Mouse (Mus musculus) megakaryocyte-erythroid progenitor cell, adult 5-6 weeks (primary cell): ENCODE data around the gene Selenoi. TPM values are rescaled to one million over a fixed set of nuclear protein-coding genes. Genes with fewer than 3 reads are reported as not detected.
"Not testable (repeated sequence)": the region's sequence is repeated elsewhere in the genome, so short reads cannot be mapped to it uniquely, and the experiment has no call there.

Experiments used
- ATAC-seq: replicated peaks from 2 replicates; pipeline ENCODE4 v1.8.0; 2016; ENCODE audit warnings: mild to moderate bottlenecking, inconsistent platforms; ENCODE audit not compliant: severe bottlenecking, poor library complexity, low FRiP score, low TSS enrichment
- total RNA-seq, 2 experiments: library from RNA; stranded (forward) in 1 of 2; stranded (reverse) in 1 of 2; fragments of 200-1000, 215-1000 nt in 1 of 2; fragments of >200 nt in 1 of 2; fragmentation: Nextera tagmentation in 1 of 2; gene quantifications; 2 replicates each; pipeline ENCODE4 v1.2.3; 2014 to 2017

The Selenoi gene
- 34.1 and 40.5 TPM in 2 replicates for total RNA-seq (2014; fragmentation: Nextera tagmentation)
- 90.2 and 120 TPM in 2 replicates for total RNA-seq (2017)

DNA sequence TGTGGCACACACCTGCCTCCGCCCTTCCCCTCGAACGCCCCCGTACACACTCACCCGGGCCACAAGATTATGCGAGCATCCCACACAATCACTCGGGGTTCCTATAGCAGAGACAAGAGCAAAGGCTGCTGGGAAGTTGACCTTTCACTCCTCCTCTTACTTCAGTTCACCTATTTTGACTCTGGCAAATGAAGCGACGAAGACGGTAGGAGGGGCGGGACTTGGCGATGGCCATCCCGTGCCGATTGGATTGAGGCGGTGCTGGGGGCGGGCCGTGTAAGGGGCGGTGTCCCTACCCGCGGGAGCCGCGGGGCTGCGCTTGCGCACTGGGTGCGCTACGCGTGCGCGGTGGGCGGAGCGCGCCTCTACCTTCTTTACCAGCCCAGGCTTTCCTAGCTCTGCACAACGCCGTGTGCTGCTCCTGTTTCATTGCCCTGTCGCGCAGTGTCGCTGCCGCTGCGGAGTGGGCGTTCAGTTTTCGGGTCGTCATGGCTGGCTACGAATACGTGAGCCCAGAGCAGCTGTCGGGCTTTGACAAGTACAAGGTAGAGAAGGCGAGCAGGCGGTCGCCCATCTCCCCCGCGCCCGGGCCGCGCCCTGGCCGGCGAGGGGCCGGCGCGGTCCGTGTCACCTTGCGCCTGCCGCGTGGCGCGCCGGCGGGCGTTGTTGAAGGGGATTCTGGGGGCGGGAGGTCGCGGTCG lies at the start of gene Selenoi:
TSS of gene Selenoi (plus strand) at position 311 of the 701 bp plus-strand sequence.
- ATAC-seq = peak; percentile 98

DNA sequence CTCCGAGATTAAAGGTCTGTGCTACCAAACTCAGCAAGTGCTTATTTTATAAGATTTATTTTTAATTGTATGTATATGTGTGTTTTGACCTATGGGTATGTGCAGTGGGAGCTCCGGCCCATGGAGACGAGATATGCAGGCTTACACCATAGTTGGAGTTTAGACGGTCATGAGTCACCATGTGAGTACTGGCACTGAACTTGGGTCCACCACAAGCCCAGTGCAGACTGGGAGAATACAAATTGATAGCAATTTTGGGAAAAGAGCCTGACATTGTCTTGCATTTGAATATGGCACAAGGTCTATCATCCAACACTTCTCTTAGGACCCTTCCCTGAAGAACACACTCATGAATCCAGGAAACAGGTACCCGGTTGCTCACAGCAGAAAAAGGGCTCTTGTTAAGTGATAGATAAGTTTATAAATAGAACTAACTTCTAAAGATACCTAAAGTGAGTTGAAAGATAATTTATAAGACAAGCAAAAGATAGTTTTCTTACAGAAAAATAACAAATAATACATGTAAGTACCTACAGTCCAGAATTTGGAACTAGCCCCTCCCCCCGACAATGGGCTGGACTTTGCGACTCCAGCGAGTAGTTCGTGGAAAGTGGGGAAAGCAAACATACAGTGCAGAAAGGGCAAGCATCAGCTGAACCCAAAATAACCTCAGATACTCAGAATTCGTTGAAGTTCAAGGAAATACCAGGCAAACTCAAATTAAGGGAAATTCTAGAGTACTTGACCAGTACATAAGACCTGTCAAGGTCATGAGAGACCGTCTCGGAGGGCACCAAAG lies 44.5 kb upstream of the Selenoi start:
- no peak for ATAC-seq

DNA sequence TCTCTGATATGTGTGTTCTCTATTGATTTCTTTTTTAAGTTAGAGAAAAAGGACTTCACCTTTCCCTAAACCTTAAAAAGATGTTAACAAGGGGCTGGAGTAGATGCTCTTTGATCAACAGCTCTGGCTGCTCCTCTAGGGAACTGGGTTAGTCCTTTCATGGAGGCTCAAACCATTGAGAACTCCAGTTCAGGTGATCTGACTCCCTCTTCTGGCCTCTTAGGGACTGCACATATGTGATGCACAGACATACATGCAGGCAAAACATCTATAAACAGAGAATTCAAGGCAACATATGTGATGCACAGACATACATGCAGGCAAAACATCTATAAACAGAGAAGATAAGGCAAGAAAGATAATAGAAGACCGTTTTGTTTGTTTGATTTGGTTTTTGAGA lies 39.9 kb upstream of the Selenoi start:
- ATAC-seq = 0 out of 2 replicates have a peak, but pooled peaks have one; percentile 58

DNA sequence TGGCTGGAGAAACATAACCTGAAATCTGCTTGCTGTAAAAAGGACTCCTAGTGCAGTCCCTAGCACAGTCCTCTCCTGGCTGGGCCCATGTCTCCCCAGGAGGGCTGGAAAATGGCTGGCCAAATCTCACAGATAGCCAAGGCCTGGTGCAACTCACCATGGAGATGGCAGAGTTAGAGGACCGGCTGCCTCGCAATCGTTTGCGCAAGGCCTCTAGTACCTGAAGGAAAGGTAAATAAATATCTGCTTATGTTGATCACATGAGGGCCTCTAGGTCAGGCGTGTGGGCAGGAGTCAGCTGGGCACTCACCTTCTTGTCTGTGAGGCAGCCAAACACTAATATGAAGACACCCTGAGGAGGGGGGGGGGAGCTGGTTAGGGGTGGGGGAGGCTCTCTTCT lies 37.0 kb upstream of the Selenoi start:
- ATAC-seq = no peak

DNA sequence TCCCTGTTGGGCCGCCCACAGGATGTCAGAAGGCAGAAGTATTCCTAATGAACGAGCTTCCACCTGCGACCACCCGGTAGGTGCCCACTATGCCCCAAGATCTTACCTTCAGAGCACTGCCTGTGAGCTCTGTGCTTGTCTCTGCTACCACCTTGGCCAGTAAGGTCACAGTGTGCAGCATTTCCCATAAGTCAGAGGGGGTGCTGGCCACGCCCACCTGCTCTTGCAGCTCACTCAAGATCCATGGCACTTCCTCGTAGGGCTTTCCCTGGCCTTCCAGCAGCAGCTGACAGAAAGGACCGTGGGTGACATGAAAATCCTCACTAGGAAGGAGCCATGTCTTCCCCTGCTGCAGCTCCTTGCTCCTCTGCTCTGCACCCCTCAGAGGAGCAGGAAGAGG lies 34.1 kb upstream of the Selenoi start:
- ATAC-seq = peak; percentile 67

DNA sequence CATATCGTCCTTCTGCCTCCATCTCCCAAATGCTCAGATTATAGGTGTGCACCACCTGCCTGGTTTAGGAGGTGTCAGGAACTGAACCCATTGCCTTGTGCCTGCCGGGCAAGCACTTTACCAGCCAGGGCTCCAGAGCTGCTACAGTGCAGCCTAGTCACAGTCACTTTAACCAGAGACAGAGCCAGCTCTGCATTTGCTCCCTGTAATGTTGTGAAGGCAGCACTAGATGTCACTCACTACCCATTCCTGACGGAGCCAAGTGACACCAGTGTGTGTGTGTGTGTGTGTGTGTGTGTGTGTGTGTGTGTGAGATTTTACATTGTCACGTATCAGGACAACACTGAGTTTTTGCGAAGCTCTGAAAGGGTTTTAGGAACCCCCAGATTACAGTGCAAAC lies 30.9 kb upstream of the Selenoi start:
- peak; percentile 67; the same call in 1 of the 2 replicates for ATAC-seq

DNA sequence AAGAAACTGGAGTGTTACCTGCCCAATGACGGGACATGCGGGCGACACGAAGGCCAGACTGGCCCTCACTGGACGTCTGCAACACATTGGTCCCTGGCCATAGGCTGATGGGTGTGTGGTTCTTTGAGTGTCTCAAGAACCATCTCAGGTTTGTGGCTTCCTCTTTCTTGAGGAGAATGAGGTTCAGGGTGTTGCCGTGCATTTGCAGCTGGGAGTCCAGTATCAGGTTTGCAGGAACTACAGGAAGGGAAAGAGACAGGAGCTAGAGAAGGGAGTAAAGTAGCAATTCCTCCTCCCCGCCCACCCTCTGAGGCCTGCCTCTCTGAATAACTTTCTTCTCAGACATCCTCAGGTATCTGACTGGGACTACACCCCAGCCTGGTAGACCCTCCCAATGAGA lies 30.2 kb upstream of the Selenoi start:
- ATAC-seq = no peak

DNA sequence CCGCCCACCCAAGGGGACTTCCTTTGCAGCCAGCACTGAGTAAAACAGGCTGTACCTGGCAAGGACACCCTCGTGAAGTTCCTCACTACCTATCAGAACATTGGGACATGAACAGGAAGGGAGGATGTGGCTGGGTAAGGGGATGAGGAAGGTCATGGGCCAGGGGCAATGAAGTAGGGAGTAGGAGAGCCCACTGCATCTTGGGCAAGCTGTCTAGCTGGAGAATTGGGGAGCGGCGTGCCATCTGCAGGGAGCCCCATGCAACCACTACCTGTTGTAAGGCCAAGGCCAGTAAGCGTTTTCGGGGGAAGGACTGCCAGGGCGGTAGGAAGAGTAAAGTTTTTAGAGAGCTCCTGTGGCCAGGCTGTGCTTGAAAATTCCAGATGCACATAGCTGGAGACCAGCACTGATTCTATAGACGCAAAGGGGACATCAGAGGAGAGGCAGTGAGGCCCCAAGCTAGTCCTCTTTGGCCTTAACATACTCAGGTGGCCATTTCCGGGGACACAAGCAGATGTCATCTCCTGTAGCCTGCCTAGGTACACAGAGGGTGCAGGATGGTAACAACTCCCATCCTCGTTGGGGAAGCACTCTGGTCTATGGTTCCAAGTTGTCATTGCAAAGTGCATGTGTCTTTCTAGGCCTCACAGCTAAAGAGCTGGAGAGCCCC lies 29.0 kb upstream of the Selenoi start:
- ATAC-seq = no peak

DNA sequence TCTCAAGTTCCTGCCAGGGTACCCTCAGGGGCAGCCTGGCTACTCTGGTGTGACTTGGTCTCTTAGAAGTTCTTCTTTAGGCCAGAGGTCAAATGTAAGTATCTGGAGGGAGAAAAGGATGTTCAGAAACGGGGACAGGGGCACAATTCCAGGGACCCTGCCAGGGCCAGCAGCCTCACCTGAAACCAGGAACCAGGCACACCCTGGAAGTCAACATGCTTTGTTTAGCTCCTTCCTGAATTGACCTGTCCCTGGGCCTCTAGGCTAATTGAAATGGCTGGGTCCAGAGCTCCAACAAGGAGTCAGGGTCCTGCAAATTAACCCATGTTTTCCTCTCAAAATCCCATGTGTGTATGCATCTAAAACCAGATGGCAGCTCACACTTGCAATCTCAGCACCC lies 27.9 kb upstream of the Selenoi start:
- ATAC-seq = no peak

DNA sequence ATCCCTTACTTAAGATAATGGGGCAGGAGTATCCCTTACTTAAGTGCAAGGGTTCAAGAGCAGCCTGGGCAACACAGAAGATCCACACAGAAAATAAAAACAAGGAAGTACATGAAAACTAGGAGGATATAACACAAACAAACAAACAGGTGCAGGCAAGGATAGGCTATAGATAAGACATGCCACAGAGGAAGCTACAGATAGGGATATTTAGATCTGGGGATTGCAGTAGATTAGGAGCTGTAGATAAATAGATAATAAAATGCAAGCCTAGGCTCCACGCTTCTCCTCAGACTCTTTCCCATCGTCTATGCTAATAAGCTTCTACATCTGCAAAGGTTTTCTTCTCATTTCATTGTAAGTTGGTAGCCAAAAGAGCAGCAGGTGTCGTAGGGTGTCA lies 27.3 kb upstream of the Selenoi start:
- ATAC-seq = no peak

DNA sequence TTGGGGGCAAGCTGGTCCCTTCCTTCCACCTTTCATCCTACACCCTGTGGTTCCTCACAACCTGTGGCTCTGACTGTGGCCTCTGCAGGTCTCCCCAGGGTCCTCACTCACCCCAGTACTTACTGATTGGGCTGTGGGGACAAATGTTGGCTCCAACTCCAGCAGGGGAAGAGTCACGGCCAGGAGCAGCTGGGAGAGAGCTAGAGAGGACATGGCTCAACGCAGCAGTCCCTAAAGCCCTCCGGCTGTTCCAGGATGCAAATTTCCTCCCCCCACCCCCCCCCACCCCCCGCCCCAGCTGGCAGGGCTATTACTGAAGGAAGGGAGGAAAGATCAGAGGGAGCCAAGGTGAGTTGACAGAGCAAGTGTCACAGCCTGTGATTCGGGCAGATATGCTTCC lies 26.9 kb upstream of the Selenoi start, which contains the start of gene Adgrf3:
TSS of gene Adgrf3 (minus strand) at position 230 of the 400 bp plus-strand sequence.
- no peak for ATAC-seq

DNA sequence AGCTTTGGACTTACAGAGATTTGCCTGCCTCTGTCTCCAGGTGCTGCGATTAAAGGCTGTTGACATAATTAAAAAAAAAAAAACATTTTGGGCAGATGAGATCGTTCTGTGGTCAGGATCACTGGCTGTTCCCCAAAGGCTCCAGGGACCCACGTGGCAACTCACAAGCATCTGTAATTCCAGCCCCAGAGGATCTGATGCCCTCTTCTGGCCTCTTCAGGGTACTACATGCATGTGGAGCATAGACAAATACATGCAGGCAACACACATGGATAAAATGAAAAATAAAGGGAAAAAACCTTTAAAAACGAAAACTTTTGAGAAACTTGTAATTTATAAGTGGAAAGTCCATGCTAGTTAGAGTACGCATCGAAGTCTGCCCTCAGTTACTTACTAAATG lies 25.1 kb upstream of the Selenoi start:
- peak; percentile 72 for ATAC-seq

DNA sequence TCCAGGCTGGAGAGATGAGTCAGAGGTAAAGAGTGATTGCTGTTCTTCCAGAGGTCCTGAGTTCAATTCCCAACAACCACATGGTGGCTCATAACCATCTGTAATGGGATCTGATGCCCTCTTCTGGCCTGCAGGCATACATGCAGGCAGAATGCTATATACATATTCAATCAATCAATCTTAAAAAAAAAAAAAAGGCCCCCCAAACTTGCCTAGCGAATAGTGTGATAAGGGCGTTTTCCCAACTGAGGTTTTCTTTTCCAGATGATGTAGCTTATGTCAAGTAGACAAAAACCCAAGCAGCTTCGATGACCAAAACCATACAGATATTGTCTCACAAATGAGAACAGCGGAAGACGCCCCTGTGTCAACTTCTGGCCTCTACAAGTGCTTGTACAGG lies 21.6 kb upstream of the Selenoi start:
- not testable (repeated sequence) for ATAC-seq

DNA sequence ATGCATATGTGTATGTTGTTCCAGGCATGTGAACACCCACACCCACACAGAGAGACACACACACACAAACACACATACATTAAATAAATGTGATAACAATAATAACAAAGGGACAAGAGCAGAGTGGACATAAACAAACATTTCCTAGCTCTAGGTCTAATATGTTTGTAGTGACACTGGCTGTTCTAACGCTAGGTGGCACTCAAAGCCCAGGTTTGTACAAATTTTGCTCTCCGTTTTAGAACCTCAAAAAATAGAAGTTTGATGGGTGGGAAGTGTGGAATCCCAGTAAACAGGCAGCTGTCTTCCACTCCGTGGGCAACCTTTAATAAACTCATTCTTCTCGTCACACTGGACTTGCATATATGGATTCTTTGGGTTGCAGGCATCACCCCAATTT lies 17.5 kb upstream of the Selenoi start:
- 0 out of 2 replicates have a peak, but pooled peaks have one; percentile 50 for ATAC-seq

DNA sequence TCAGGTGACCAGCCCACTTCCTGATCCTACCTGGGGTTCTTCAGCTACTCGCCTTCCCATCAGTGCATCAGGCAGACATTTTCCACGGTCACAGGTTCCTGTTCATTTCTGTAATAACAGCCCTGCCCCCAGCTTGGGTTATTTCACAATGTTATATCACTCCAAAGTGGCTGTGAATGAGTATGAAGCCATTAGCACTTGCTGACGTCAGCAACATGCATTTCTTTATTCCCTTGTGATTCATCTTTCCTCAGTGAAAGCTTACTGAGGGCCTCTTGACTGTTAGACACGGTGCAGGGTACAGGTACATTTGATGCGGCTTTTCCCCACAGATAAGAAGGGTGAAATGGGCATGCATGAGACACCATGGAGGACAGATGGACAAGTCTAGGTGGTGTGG lies 16.4 kb upstream of the Selenoi start:
- no peak for ATAC-seq

DNA sequence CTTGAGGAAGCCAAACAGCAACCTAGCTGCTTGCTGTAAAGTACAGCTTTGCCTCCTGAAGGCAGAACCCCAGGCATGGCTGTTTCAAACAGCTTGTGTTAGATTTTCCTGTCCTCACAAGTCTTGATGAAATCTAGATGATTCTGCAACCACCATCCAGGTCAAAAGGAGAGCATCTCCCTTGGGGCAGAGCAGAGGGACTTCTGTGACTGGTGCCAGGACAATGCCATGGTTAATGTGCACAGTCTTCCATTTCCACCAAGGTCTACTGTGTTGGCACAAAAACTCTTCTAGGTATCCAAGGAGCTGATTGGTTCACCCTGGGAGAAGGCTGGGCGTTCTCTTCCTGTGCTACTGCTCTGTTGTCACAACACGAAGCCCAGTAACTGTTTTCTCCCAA lies 12.7 kb upstream of the Selenoi start:
- no peak for ATAC-seq

DNA sequence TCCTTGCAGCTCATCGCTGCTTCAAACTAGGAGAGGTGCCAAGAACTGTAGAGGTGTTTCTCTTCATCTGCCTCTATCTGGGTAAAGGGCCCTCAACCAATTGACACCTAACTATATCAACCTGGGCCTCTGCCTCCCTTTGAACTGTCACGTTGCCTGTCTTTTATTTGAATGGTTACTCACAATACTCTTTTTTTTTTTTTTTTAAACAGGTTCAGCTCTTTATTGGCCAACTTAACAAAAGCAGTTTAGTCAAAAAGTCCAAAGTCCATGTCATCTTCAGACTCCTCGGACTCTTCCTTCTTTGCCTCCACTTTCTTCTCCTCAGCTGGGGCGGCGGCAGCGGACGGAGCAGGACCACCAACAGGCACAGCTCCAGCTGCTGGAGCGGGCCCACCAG lies 11.7 kb upstream of the Selenoi start:
- ATAC-seq = no peak

DNA sequence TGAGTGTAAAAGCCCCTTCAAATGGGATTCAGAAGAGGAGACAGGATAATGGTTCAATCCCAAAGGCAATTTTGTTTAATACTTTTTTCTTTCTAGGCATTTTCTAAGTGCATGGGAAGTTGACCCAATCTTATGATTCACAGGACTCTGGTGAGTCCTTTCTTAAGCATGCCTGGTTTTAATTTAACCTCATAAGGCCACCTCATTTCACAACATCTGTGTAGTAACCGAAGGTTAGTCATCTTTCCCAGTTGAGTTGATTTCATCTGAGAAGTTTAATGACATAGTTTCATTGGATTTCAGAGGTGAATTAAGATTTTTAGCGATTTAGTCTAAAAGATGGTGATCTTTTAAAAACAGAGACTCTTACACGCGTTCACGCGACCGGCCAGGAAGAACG lies 9.7 kb upstream of the Selenoi start:
- ATAC-seq = no peak

DNA sequence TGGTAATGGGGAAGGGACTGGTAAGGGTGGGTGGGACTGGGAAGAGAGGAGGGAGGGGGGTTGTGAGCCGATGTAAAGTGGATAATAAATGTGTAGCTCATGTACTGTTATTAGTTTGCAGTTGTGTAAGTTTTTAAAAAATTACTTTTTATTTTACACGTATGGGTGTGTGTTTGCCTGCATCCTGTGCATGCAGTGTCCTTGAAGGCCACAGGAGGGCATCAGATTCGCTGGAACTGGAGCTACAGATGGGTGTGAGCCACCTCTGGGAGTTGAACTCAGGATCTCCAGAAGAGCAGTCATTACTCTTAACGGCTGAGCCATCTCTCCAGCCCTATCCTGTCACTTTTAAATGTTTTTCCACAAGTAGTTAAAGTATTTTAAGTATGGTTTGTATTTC lies 1.5 kb upstream of the Selenoi start:
- ATAC-seq = no peak

DNA sequence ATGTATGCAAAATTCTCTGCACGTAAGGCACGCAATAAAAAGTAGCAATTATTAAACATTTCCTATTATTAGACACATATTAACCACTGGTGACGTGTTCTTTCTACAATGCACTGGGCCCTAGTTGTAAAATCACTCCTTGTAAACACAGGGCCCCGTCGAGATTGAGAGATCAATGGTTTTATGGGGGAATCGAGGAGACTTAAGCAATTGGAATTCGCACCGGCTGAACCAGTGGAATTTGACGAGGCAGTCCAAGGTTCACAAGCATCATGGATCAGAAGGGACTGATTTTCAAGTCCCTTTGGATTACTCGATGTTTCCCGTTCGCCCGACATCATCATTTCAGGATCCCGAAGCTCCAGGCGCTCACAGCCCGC lies 500 bp upstream of the Selenoi start:
- no peak for ATAC-seq
